Mouse (Mus musculus) lung, embryonic 16.5 days (tissue): ENCODE measurements around the gene Sh2b2. TPM values are rescaled to one million over a fixed set of nuclear protein-coding genes. Genes with fewer than 3 reads are reported as not detected.

ENCODE experiments used
- ATAC-seq: fragments of 200-750 bp; cut with Nextera tagmentation; 2 replicates; pipeline ENCODE4 v1.8.0; 2017; ENCODE audit warnings: low read depth, mild to moderate bottlenecking, moderate library complexity
- H3K27ac ChIP-seq: fragments of 300-500 bp; sonication (generic); 2 replicates; pipeline ENCODE4 v1.5.1; 2014; ENCODE audit warnings: mild to moderate bottlenecking, control low read depth, low read length
- H3K27me3 ChIP-seq: fragments of 300-500 bp; sonication (generic); 2 replicates; pipeline ENCODE4 v1.6.1; 2014; ENCODE audit warnings: low read depth, low read length, mixed read lengths; ENCODE audit not compliant: control insufficient read depth, insufficient read depth
- H3K36me3 ChIP-seq: fragments of 300-500 bp; sonication (generic); 2 replicates; pipeline ENCODE4 v1.6.1; 2014; ENCODE audit warnings: low read length; ENCODE audit not compliant: control insufficient read depth, insufficient read depth
- H3K4me1 ChIP-seq: fragments of 300-500 bp; sonication (generic); replicated peaks from 2 replicates; pipeline ENCODE4 v1.6.1; 2014; ENCODE audit warnings: low read length, mixed read lengths; ENCODE audit not compliant: control insufficient read depth, insufficient read depth
- H3K4me2 ChIP-seq: fragments of 300-500 bp; sonication (generic); 2 replicates; pipeline ENCODE4 v1.6.1; 2014; ENCODE audit warnings: low read depth, low read length, control low read depth
- H3K4me3 ChIP-seq: fragments of 300-500 bp; sonication (generic); 2 replicates; pipeline ENCODE4 v1.5.1; 2014; ENCODE audit warnings: mild to moderate bottlenecking, low read length, control low read depth
- H3K9ac ChIP-seq: fragments of 300-500 bp; sonication (generic); 2 replicates; pipeline ENCODE4 v1.6.1; 2014; ENCODE audit warnings: low read length, control low read depth
- H3K9me3 ChIP-seq: fragments of 300-500 bp; sonication (generic); 2 replicates; pipeline ENCODE4 v1.6.1; 2016; ENCODE audit warnings: low read length; ENCODE audit not compliant: control insufficient read depth
- WGBS: fragments of 180-500 bp; shearing (Covaris S2); extraction: QIAGEN DNeasy Blood & Tissue Kit; methylation state at CpG from one replicate; pipeline ENCODE4 v1.1.7; 2014; 5-methylcytosine and 5-hydroxymethylcytosine counted together
- polyA plus RNA-seq: library from polyadenylated mRNA; unstranded; fragments of >200 nt; fragmentation: Nextera tagmentation; extraction: Ambion mirVana; gene quantifications from 2 replicates; pipeline ENCODE4 v1.2.1, GENCODE M21; 2015

Sh2b2 gene
- polyA plus RNA-seq, 1 experiment from 2014 or later = 3.8 TPM

DNA sequence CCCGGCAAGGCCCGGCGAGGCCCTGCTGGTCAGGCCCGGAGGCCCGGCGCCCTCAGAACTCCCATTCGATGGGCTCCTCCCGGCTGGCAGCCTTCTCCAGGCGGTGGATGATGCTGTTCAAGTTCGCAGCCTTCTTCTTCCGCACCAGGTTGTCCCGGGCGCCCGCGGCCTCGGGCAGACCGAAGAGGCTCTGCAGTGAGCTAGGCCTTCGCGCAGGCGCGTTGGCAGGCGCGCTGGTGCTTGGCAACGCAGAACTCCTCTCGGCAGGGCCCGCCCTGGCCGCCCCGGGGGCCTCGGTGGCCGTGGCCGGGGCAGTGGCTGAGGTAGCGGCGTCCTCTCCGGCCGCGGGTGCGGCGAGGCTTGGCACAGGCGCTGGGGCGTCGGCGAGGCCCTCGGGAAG is 28.4 kb upstream of the Sh2b2 start:
- Histone ChIP-seq H3K4me3 (no peak overlapping the region), H3K27ac (no peak overlapping the region), H3K27me3 (no peaks in the 10 kb centered on the region), H3K4me1 (peaks cover 7% of the 10 kb centered on the region; the same call in 1 of the 2 replicates), H3K9me3 (no peaks in the 10 kb centered on the region), H3K9ac (no peak overlapping the region), H3K36me3 (peaks cover 49% of the 10 kb centered on the region), H3K4me2 (no peak overlapping the region)
- 90% methylated on average over 41 of the region's 43 CpGs for WGBS
- ATAC-seq = no peak

DNA sequence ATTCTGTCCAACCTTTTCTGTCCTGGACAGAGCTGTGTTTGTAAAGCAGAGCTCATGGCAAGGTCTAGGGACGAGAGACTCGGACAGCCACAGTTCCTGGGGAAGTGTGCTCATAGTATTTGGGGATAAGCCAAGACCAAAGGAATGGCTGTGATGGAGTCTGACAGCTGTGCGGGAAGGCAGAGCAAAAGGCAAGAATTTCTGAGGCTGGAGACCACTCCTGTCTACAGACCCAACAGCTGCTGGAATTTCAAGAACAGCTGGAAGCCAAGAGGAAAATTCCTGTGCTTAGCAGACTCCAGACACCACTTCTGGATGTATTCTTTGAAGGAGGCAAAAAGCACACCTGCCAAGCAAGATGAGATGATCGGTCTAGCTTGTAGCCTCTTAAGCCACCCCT is 23.6 kb upstream of the Sh2b2 start:
- WGBS = 53% methylated on average over 4 of the region's 4 CpGs
- peak; percentile 56 for ATAC-seq

DNA sequence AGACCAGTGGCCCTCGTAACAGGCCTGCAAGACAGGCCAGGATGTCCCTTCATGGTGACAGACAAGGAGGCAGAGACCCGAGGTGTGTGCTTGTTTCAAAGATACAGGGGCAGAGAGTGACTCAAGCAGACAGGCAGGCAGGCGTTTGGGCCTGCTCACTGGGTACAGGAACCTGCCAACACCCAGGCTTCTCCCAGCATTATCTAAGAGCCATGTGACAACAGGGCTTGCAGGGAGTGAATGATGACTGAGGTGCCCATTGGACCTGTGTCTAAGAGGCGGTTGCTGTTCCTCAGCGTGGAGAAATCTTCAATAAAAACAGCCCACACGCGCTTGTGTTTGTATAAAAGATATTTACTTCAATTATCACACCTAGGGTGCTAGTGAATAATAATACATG is 19.7 kb upstream of the Sh2b2 start:
- H3K27me3 ChIP-seq = no peaks in the 10 kb centered on the region
- ATAC-seq = no peak
- 68% methylated on average over 7 of the region's 7 CpGs for WGBS
- no peak overlapping the region for H3K9ac ChIP-seq
- no peak overlapping the region for H3K4me2 ChIP-seq
- H3K27ac ChIP-seq = no peak overlapping the region
- no peaks in the 10 kb centered on the region for H3K36me3 ChIP-seq
- peaks cover 7% of the 10 kb centered on the region; the same call in 1 of the 2 replicates for H3K4me1 ChIP-seq
- H3K4me3 ChIP-seq = no peak overlapping the region
- no peaks in the 10 kb centered on the region for H3K9me3 ChIP-seq

More for the DNA sequence above, 23.6 kb upstream of the Sh2b2 start:
- Histone ChIP-seq H3K27me3 (no peaks in the 10 kb centered on the region), H3K4me3 (no peak overlapping the region), H3K9ac (no peak overlapping the region), H3K4me2 (no peak overlapping the region), H3K27ac (no peak overlapping the region), H3K36me3 (peaks cover 7% of the 10 kb centered on the region), H3K9me3 (no peaks in the 10 kb centered on the region), H3K4me1 (peaks cover 7% of the 10 kb centered on the region; the same call in 1 of the 2 replicates)

DNA sequence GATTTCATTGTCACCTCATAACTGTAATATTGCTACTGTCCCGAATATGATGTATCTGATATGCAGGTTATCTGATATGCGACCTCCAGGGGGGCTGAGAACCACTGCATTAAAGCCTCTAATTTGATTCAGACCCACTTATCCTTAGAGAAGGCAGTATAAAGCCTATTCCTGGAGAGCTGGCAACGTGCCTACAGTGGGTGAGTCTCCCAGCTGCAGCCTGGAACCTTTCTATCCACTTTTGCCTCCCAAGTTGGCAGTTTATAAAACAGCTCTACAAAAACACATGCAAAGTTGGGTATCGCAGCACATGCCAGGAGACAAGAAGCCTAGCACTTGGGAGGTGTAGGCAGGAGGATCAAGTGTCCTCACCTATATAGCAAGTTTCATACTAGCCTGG is 17.0 kb upstream of the Sh2b2 start:
- Histone ChIP-seq H3K27ac (no peak overlapping the region), H3K9ac (no peak overlapping the region), H3K36me3 (no peaks in the 10 kb centered on the region), H3K4me1 (no peaks in the 10 kb centered on the region), H3K27me3 (no peaks in the 10 kb centered on the region), H3K9me3 (no peaks in the 10 kb centered on the region), H3K4me3 (no peak overlapping the region), H3K4me2 (no peak overlapping the region)
- ATAC-seq = no peak
- WGBS = 72% methylated on average over 4 of the region's 4 CpGs

DNA sequence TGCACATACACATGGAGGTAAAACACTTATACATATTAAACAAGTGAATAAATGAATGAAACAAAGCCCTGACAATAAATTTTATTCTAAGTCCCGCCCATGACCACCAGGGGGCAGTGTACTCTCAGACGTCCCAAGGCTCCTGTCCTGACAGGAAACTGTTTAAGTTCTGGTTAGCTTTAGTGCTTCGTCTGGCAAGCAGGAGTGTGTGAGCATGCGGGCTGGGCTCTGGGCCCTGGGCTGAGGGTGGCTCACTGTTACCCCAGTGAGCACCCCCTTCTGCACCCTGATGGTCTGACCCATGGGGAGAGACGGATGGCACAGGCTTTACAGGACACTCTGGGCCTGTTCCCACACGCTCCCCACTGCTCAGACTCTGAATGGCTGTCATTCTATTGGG is 12.6 kb upstream of the Sh2b2 start:
- ATAC-seq = peak; percentile 51; the same call in 1 of the 2 replicates

DNA sequence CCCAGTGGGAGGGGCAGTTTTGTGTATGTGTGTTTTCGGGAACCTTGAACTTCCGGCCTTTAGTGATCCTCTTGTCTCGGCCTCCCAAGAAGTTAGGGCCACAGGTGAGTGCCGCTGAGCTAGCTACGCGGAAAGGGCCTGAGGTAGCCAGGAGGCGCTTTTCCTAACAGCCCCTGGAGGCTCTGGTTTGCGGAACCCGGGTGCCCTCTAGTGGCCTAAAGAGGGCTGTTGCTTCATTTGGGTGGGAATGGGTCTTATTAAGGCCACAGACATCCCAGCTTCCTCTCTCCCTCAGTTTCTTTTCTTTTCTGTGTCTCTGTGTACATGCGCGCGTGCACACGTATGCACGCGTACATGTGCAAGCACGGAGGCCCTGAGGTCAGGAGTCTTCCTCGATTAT is 6.5 kb upstream of the Sh2b2 start:
- Histone ChIP-seq H3K4me2 (no peak overlapping the region), H3K27me3 (no peaks in the 10 kb centered on the region), H3K27ac (no peak overlapping the region), H3K4me3 (no peak overlapping the region), H3K36me3 (no peaks in the 10 kb centered on the region), H3K9me3 (no peaks in the 10 kb centered on the region), H3K4me1 (no peaks in the 10 kb centered on the region), H3K9ac (no peak overlapping the region)
- ATAC-seq = peak; percentile 73
- 14% methylated on average over 17 of the region's 17 CpGs for WGBS

More for the DNA sequence above, 12.6 kb upstream of the Sh2b2 start:
- Histone ChIP-seq H3K9ac (no peak overlapping the region; the same call in 1 of the 2 replicates), H3K36me3 (no peaks in the 10 kb centered on the region), H3K9me3 (no peaks in the 10 kb centered on the region), H3K4me2 (no peak overlapping the region), H3K27ac (no peak overlapping the region), H3K27me3 (no peaks in the 10 kb centered on the region), H3K4me3 (no peak overlapping the region), H3K4me1 (no peaks in the 10 kb centered on the region)
- 31% methylated on average over 6 of the region's 6 CpGs for WGBS

DNA sequence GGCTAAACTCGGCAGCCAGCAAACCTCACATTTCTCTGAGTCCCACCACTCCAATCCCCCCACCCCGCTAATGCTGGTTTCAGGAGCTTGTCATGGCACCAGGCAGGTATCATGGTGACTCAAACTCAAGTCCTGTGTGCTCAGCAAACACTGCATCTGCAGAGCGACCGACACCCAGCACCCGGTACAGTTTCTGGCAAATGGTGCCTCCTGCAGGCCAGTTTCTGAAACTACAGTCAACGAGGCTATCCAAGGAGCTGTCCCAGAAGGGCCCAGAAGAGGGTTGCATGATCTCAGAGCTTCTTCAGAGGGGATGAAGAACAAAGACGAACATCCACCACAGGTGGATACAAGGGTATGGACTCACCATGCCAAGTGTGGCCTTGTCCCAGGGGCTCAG is 4.6 kb upstream of the Sh2b2 start:
- no peak overlapping the region for H3K9ac ChIP-seq
- H3K27me3 ChIP-seq = no peaks in the 10 kb centered on the region
- no peaks in the 10 kb centered on the region for H3K36me3 ChIP-seq
- no peak overlapping the region for H3K4me3 ChIP-seq
- no peak overlapping the region for H3K4me2 ChIP-seq
- no peak overlapping the region for H3K27ac ChIP-seq
- no peaks in the 10 kb centered on the region for H3K9me3 ChIP-seq
- no peaks in the 10 kb centered on the region for H3K4me1 ChIP-seq
- WGBS = 52% methylated on average over 7 of the region's 7 CpGs
- no peak for ATAC-seq

DNA sequence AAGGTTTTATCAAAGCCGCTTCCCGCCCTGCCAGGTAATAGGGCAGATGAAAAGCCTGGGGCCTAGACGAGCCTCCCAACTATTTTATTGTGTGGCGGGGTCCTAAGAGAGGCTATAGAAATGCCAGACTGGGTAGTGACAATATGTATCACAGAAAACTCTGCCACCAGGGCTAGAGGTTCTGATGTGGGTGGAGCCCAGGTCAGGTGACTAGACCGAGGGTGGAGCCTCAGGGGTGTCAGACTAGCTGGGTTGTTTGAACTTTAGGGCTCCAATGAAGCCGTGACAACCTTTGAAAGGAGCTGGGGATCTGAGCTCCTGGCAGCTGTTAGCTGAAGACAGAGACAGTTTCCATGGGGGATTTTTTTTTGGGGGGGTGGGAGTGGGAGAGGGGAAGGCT is 2.1 kb upstream of the Sh2b2 start:
- peaks cover 14% of the 10 kb centered on the region for H3K4me1 ChIP-seq
- 64% methylated on average over 6 of the region's 6 CpGs for WGBS
- no peak overlapping the region for H3K4me2 ChIP-seq

DNA sequence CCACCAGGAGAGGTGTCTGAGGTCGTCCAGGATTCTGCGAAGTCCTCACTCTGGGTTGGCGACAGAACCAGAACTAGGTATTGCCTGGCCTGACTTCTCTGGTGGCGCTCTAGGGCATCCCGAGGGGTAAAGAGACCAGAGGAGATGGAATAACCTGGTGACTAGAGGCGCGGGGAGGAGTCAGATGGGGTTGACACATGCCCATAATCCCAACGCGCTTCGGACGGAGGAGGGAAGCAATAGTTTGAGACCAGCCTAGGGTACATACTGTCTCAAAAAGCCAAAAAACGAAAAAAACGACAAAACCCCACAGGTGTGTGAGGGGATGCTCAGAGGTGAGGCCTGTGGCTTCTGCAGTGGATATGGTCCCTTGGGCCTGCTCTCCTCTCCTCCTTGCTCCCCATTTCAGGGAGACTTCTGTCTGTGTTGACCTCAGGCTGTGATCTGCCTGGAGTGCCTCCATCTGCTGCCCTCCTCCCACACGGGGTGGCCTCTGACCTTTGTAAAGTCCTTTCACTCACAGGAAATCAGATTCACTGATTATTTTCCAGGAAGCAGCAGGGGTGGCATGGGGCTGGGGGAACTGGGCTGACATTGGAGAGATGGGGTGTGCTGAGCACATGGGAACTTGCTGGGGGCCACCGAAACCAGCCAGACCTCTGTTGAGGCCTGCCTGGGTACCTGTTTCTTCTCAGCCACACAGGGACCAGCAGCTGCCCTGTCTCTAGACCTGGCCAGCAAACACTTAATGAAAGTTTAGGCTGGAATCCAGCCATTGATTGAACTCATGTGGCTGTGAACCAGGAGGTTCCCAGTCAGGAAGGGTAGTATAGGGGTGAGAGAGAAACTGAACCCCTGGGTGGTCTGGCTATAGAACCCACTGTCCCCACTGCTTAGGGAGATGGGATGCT is 560 bp downstream of the Sh2b2 start:
- Histone ChIP-seq H3K9me3 (no peaks in the 10 kb centered on the region), H3K27ac (peak overlapping the region; percentile 88), H3K36me3 (no peaks in the 10 kb centered on the region), H3K4me1 (peaks cover 14% of the 10 kb centered on the region), H3K27me3 (no peaks in the 10 kb centered on the region), H3K9ac (peak overlapping the region; percentile 81), H3K4me3 (peak overlapping the region; percentile 75), H3K4me2 (peak overlapping the region; percentile 93)
- 15% methylated on average over 15 of the region's 15 CpGs for WGBS
- no peak for ATAC-seq

More for the DNA sequence above, 2.1 kb upstream of the Sh2b2 start:
- H3K9ac ChIP-seq = no peak overlapping the region
- H3K27me3 ChIP-seq = no peaks in the 10 kb centered on the region
- H3K9me3 ChIP-seq = no peaks in the 10 kb centered on the region
- H3K27ac ChIP-seq = no peak overlapping the region
- H3K4me3 ChIP-seq = no peak overlapping the region
- no peaks in the 10 kb centered on the region for H3K36me3 ChIP-seq
- no peak for ATAC-seq
